Mouse (Mus musculus): ENCODE measurements around the gene Ppil1. TPM values are rescaled to one million over a fixed set of nuclear protein-coding genes. Genes with fewer than 3 reads are reported as not detected.

Ppil1 gene
- total RNA-seq (2021) (10 to 100 TPM; 19.7 to 28.0 TPM), polyA plus RNA-seq (2012; rRNA removed) (24.6 and 26.2 TPM in 2 replicates)
- long read RNA-seq, transcript Ppil1-201 (4 exons, 1,462 nt) = major isoform, 33 of 33 reads
- long read RNA-seq, partial matches to known transcripts = 0 of 33 reads
- long read RNA-seq, other reads (novel, unspliced or antisense) = 0 of 33 reads

GRCm38 (mm10) chr17:29263840-29264633 lies at the start of gene Ppil1:
TSS of gene Ppil1 (minus strand) at chr17:29264186.
- peak; percentile 88 for DNase-seq

DNA sequence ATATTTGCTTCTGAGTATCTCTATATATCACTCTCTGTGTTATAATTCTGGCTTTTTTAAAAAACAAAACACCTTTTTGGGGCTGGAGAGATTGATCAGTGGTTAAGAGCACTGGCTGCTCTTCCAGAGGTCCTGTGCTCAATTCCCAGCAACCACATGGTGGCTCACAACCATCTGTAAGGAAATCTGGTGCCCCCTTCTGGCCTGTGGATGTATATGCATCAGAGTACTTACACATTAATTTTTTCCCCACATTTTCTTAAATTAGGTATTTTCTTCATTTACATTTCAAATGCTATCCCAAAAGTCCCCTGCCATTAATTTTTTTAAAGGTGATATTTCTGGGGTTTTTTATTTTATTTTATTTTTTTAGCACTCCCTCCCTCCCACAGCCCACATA lies 49.3 kb upstream of the Ppil1 start:
- no peak for DNase-seq

GRCm38 (mm10) chr17:29312082-29312481 lies 48.1 kb upstream of the Ppil1 start:
- no peak for DNase-seq

GRCm38 (mm10) chr17:29311602-29312001 lies 47.6 kb upstream of the Ppil1 start:
- DNase-seq = no peak

GRCm38 (mm10) chr17:29310056-29310623 lies 46.2 kb upstream of the Ppil1 start:
- no peak for DNase-seq

GRCm38 (mm10) chr17:29305871-29306270 lies 41.9 kb upstream of the Ppil1 start:
- no peak for DNase-seq

DNA sequence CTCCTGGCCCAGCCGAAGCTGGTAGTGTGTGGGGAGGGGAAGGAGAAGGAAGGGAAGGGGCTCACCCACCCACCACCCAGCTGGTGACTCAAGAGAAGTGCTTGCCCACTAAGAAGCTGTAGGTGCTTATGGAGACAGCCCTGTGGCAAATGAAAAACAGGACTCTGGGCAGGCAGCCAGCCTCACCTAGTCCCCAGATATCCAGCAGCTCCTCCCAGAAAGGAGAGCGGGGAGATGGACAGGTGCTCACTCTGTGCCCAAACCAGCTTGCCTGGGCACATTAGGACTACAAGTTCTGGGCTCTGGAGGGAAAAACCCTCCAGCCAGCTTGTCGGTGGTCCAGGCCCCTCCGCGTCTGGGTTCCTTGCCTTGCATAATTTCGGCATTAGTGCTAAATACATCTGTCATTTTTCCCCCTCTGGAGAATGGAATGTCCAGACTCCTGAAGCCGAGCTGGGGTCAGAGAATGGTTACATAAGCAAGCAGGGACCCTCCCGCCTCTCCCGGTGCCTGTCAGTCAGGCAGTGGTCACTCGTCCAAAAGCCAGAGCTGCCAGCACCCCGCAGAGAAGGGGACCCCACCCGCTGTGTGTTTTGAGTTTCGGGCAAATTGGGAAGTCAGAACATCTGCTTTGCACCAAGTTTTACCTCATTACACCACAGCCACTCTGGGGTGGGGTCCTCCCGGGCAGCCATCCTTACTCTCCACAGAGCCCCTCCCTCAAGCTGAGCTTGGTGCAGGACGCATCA lies 41.2 kb upstream of the Ppil1 start:
- DNase-seq = no peak

DNA sequence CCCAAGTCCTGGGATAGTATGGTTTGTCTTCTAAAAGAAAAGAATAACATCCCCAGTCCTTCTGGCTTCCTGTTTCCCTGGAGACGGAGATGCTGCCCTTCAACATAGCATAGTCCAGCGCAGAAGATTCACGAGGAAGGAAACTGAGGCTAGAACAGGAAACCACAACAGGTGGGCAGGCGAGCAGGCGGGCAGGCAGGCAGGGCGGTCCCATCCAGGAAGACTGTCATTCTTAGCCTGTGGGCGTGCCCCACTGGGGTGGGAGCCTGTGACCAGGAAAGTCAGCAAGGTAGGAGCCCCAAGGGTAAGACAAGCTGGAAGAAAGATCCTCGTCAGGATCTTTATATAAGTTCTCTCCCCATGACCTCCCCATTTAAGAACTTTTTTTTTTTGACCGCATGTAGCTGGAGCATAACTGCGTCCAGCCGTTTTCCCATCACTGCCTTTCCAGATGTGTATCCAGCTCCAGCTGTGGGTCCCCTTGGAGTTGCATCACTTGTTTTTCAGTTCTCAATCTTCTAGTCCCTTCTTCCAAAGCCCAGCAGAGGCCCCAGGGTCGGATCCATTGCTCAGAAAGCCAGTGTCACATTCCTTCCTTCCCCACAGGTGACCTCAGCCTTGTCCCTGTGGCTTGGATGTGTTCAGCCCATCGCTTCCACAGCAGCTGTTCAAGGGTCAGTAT lies 40.5 kb upstream of the Ppil1 start:
- DNase-seq = no peak

DNA sequence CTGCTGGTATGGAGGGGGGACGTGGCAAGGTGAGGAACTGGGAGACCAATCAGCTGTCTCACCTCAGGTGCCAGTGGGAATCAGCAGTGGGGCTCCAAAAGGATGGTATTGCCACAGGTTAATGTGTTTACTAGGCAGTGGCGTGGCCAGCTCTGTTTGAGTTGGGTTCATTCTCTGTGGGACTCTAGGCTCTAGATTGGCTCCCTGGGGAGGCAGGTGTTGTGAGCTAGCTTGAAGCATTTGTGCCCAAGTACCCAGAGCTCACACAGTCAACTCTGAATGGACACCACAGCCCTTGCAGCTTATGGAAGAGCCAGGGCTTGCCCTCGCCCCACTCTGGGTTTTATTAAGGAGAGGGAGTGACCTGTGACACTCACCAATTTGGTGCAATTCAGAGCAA lies 39.9 kb upstream of the Ppil1 start:
- no peak for DNase-seq

DNA sequence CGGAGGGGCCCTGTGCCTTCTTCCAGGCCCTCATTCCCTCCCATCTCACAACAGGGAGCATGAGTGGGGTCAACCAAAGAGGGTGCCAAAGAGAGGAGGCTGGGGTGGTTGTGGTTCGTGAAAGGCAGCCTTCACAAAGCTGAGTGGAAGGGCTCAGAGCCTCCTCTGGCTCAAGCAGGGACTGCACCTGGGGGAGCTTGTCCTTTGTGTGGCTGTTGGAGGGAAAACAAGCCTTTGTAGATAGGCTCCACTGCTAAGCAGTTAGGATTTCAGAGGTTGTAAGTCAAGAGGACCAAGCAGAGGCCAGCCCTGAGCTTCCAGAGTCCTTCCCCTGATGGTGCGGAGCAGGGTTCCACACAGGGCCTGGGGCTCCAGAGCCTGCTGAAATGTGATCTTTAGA lies 39.1 kb upstream of the Ppil1 start:
- DNase-seq = no peak

- no peak for DNase-seq
Measured at GRCm38 (mm10) chr17:29302149-29302548, 38.2 kb upstream of the Ppil1 start.

DNA sequence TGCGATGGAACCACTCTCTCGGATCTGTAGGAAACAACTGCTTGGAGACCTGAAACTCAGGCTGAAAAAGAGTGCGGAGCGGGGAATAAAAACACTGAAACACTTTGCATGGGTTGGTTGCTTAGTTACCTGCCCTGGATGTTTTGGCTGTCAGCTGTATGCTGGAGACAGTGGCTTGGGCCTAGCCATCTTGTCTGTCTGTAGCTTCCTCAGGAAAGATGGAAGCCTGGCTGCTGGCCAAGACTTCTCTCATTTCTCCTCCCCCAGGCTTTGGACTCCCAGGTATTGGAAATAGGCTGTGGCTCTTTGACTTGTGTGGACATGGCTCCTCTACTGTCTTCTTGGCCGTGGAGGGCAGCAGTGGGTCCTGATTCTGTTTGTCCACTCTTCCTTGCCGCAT lies 37.4 kb upstream of the Ppil1 start:
- no peak for DNase-seq

- DNase-seq = no peak
Measured at GRCm38 (mm10) chr17:29300926-29301325, 36.9 kb upstream of the Ppil1 start.

DNA sequence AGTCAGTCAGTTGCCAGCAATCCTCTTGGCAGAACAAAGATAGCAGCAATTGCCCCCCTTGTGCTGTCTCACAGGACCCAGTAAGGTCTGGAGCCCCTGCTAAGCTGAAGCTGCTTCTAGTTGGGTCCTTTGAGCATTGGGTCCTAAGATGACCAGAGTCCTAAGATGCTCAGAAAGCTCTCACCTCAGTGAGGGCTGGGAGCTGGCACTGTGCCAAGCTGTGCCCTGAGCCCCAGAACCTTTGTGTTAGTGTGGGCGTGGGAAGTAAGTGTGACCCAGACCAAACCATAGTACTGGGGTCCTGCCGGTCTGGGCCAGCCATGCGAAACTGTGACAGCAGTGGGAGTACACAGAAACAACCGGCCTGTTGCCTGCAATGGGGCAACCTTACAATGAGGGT lies 35.3 kb upstream of the Ppil1 start:
- DNase-seq = no peak

- no peak for DNase-seq
Measured at GRCm38 (mm10) chr17:29297813-29298212, 33.8 kb upstream of the Ppil1 start.

DNA sequence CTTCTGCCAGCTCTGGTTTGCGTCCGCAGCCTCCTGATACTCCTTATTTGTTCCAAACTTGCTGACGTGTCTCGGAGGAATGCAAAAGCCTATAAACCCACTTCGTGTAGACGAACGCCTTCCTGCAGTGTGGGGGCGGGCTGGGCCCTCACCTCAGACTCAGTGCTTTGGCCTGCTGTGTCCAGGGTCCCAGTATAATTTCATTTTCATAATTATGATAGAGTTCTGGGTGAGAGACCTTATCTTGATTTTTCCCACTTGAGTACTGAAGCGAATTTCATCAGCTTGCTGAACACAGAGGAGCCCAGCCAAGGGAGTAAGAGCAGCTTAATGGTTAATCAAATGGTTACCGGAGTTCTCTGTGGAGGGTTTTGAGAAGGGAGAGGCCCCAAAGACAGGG lies 33.3 kb upstream of the Ppil1 start:
- DNase-seq = no peak

GRCm38 (mm10) chr17:29295835-29296234 lies 31.8 kb upstream of the Ppil1 start:
- no peak for DNase-seq

- DNase-seq = no peak
Measured at GRCm38 (mm10) chr17:29293807-29294605, 30.0 kb upstream of the Ppil1 start.

- DNase-seq = no peak
Measured at GRCm38 (mm10) chr17:29292996-29293395, 29.0 kb upstream of the Ppil1 start.

- DNase-seq = no peak
Measured at GRCm38 (mm10) chr17:29291793-29292192, 27.8 kb upstream of the Ppil1 start.

DNA sequence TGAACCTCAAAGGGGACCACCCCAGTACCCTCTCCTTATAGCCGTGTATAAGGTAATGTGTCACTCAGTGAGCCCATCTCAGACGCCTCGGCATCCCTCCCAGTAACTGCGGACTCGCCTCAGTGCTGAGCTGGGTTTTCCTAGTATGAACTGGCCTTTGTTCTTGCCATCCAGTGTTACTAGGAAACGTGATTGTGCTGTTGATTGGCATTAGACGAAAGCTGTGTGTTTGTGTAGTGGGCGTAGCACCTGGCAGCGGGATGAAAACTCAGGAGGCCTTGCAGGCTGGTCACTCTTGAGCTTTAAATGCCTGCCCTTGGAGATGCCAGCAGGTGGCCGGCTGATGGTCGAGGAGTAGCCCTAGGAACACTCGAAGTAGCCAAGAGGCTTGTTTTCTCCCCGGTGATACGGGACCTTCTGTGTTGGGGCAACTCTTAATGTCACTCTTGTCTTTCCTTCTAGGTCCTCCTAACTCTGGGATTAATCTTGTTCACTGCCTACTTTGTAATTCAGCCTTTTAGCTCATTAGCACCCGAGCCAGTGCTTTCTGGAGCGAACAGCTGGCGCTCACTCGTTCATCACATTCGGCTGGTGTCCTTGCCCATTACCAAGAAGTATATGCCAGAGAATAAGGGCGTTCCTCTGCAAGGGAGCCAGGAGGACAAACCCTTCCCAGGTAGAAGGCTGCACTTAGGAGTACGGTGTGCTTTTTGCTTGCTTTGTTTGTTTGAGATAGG lies 18.4 kb upstream of the Ppil1 start:
- DNase-seq = no peak
